Mouse (Mus musculus): ENCODE results near the gene Sulf2. TPM values are rescaled to one million over a fixed set of nuclear protein-coding genes. Genes with fewer than 3 reads are reported as not detected.

The Sulf2 gene
- polyA plus RNA-seq, 1 experiment: 25.8 TPM

- no peak overlapping the region for H3ac ChIP-seq (ENCODE audit: control insufficient read depth, insufficient read length, low read depth)
- no peaks in the 10 kb centered on the region for H3K79me3 ChIP-seq (ENCODE audit: low read depth)
- H3K36me3 ChIP-seq (ENCODE audit: control insufficient read depth, insufficient read depth): no peaks in the 10 kb centered on the region
- TF ChIP-seq MAX (IDR thresholded peaks at IDR 0.05) (no peak), MYOD1 (IDR thresholded peaks at IDR 0.05; ENCODE audit: control insufficient read depth, insufficient read length, low read depth) (no peak), CTCF (IDR thresholded peaks at IDR 0.05; ENCODE audit: control insufficient read depth, insufficient read depth, insufficient read length) (no peak), USF1 (IDR thresholded peaks at IDR 0.05; ENCODE audit: low read depth) (no peak), CEBPB (IDR thresholded peaks at IDR 0.05; ENCODE audit: low read depth) (no peak)
- H3K27me3 ChIP-seq (ENCODE audit: control insufficient read depth, insufficient read depth, insufficient read length): no peaks in the 10 kb centered on the region
- H3K79me2 ChIP-seq (ENCODE audit: control insufficient read depth, insufficient read depth): no peaks in the 10 kb centered on the region
- H3K4me3 ChIP-seq (ENCODE audit: insufficient read depth, poor library complexity, severe bottlenecking): no peak overlapping the region
Measured at GRCm38 (mm10) chr2:166163252-166163651, 7.8 kb upstream of the Sulf2 start.

- Histone ChIP-seq H3K79me3 (ENCODE audit: low read depth) (no peaks in the 10 kb centered on the region), H3K4me3 (ENCODE audit: insufficient read depth, poor library complexity, severe bottlenecking) (no peak overlapping the region), H3ac (ENCODE audit: control insufficient read depth, insufficient read length, low read depth) (no peak overlapping the region), H3K27me3 (ENCODE audit: control insufficient read depth, insufficient read depth, insufficient read length) (no peaks in the 10 kb centered on the region), H3K79me2 (ENCODE audit: control insufficient read depth, insufficient read depth) (no peaks in the 10 kb centered on the region), H3K36me3 (ENCODE audit: control insufficient read depth, insufficient read depth) (no peaks in the 10 kb centered on the region)
- TF ChIP-seq FOSL1 (IDR thresholded peaks at IDR 0.05; ENCODE audit: insufficient read depth, low read length, poor library complexity, severe bottlenecking): no peak
- no peak for TF ChIP-seq MAX (IDR thresholded peaks at IDR 0.05)
- TF ChIP-seq USF1 (IDR thresholded peaks at IDR 0.05; ENCODE audit: low read depth): no peak
- TF ChIP-seq MYOG (IDR thresholded peaks at IDR 0.05; ENCODE audit: control insufficient read depth, extremely low read depth, insufficient read length): no peak
- TF ChIP-seq MYOD1 (IDR thresholded peaks at IDR 0.05; ENCODE audit: control insufficient read depth, insufficient read length, low read depth): no peak
- TF ChIP-seq CEBPB (IDR thresholded peaks at IDR 0.05; ENCODE audit: low read depth): no peak
- no peak for TF ChIP-seq CTCF (IDR thresholded peaks at IDR 0.05; ENCODE audit: control insufficient read depth, insufficient read depth, insufficient read length)
Measured at GRCm38 (mm10) chr2:166162160-166162559, 6.7 kb upstream of the Sulf2 start.

GRCm38 (mm10) chr2:166159276-166159675 is 3.8 kb upstream of the Sulf2 start:
- Histone ChIP-seq H3K27me3 (ENCODE audit: control insufficient read depth, insufficient read depth, insufficient read length) (no peaks in the 10 kb centered on the region), H3K79me3 (ENCODE audit: low read depth) (no peaks in the 10 kb centered on the region), H3K36me3 (ENCODE audit: control insufficient read depth, insufficient read depth) (no peaks in the 10 kb centered on the region), H3K79me2 (ENCODE audit: control insufficient read depth, insufficient read depth) (no peaks in the 10 kb centered on the region), H3K4me3 (ENCODE audit: insufficient read depth, poor library complexity, severe bottlenecking) (no peak overlapping the region), H3ac (ENCODE audit: control insufficient read depth, insufficient read length, low read depth) (no peak overlapping the region)
- TF ChIP-seq MAX (IDR thresholded peaks at IDR 0.05): no peak
- TF ChIP-seq MYOD1 (IDR thresholded peaks at IDR 0.05; ENCODE audit: control insufficient read depth, insufficient read length, low read depth): no peak
- no peak for TF ChIP-seq CEBPB (IDR thresholded peaks at IDR 0.05; ENCODE audit: low read depth)
- no peak for TF ChIP-seq USF1 (IDR thresholded peaks at IDR 0.05; ENCODE audit: low read depth)
- TF ChIP-seq CTCF (IDR thresholded peaks at IDR 0.05; ENCODE audit: control insufficient read depth, insufficient read depth, insufficient read length): no peak
- TF ChIP-seq FOSL1 (IDR thresholded peaks at IDR 0.05; ENCODE audit: insufficient read depth, low read length, poor library complexity, severe bottlenecking): no peak
- TF ChIP-seq MYOG (IDR thresholded peaks at IDR 0.05; ENCODE audit: control insufficient read depth, extremely low read depth, insufficient read length): no peak

GRCm38 (mm10) chr2:166157767-166158561 is 2.5 kb upstream of the Sulf2 start:
- H3K79me2 ChIP-seq (ENCODE audit: control insufficient read depth, insufficient read depth): peaks cover 10% of the 10 kb centered on the region
- no peaks in the 10 kb centered on the region for H3K27me3 ChIP-seq (ENCODE audit: control insufficient read depth, insufficient read depth, insufficient read length)
- no peaks in the 10 kb centered on the region for H3K36me3 ChIP-seq (ENCODE audit: control insufficient read depth, insufficient read depth)
- H3ac ChIP-seq (ENCODE audit: control insufficient read depth, insufficient read length, low read depth): no peak overlapping the region
- TF ChIP-seq CTCF (IDR thresholded peaks at IDR 0.05; ENCODE audit: control insufficient read depth, insufficient read depth, insufficient read length): no peak
- no peak overlapping the region for H3K4me3 ChIP-seq (ENCODE audit: insufficient read depth, poor library complexity, severe bottlenecking)
- no peaks in the 10 kb centered on the region for H3K79me3 ChIP-seq (ENCODE audit: low read depth)

GRCm38 (mm10) chr2:166157144-166157543 is 1.7 kb upstream of the Sulf2 start:
- no peak overlapping the region for H3K4me3 ChIP-seq (ENCODE audit: insufficient read depth, poor library complexity, severe bottlenecking)
- H3K79me3 ChIP-seq (ENCODE audit: low read depth): no peaks in the 10 kb centered on the region
- H3K79me2 ChIP-seq (ENCODE audit: control insufficient read depth, insufficient read depth): peaks cover 15% of the 10 kb centered on the region
- no peaks in the 10 kb centered on the region for H3K27me3 ChIP-seq (ENCODE audit: control insufficient read depth, insufficient read depth, insufficient read length)
- H3ac ChIP-seq (ENCODE audit: control insufficient read depth, insufficient read length, low read depth): no peak overlapping the region
- TF ChIP-seq FOSL1 (IDR thresholded peaks at IDR 0.05; ENCODE audit: insufficient read depth, low read length, poor library complexity, severe bottlenecking): no peak
- TF ChIP-seq MYOG (IDR thresholded peaks at IDR 0.05; ENCODE audit: control insufficient read depth, extremely low read depth, insufficient read length): no peak
- no peak for TF ChIP-seq MYOD1 (IDR thresholded peaks at IDR 0.05; ENCODE audit: control insufficient read depth, insufficient read length, low read depth)
- no peak for TF ChIP-seq CEBPB (IDR thresholded peaks at IDR 0.05; ENCODE audit: low read depth)
- no peak for TF ChIP-seq CTCF (IDR thresholded peaks at IDR 0.05; ENCODE audit: control insufficient read depth, insufficient read depth, insufficient read length)
- TF ChIP-seq USF1 (IDR thresholded peaks at IDR 0.05; ENCODE audit: low read depth): no peak
- no peak for TF ChIP-seq MAX (IDR thresholded peaks at IDR 0.05)
- H3K36me3 ChIP-seq (ENCODE audit: control insufficient read depth, insufficient read depth): no peaks in the 10 kb centered on the region

- Histone ChIP-seq H3K79me3 (ENCODE audit: low read depth) (peaks cover 1% of the 10 kb centered on the region), H3K27me3 (ENCODE audit: control insufficient read depth, insufficient read depth, insufficient read length) (no peaks in the 10 kb centered on the region), H3K79me2 (ENCODE audit: control insufficient read depth, insufficient read depth) (peaks cover 19% of the 10 kb centered on the region), H3K36me3 (ENCODE audit: control insufficient read depth, insufficient read depth) (no peaks in the 10 kb centered on the region), H3K4me3 (ENCODE audit: insufficient read depth, poor library complexity, severe bottlenecking) (no peak overlapping the region), H3ac (ENCODE audit: control insufficient read depth, insufficient read length, low read depth) (no peak overlapping the region)
- TF ChIP-seq CTCF (IDR thresholded peaks at IDR 0.05; ENCODE audit: control insufficient read depth, insufficient read depth, insufficient read length): no peak
- no peak for TF ChIP-seq USF1 (IDR thresholded peaks at IDR 0.05; ENCODE audit: low read depth)
- TF ChIP-seq MYOG (IDR thresholded peaks at IDR 0.05; ENCODE audit: control insufficient read depth, extremely low read depth, insufficient read length): no peak
- TF ChIP-seq CEBPB (IDR thresholded peaks at IDR 0.05; ENCODE audit: low read depth): no peak
- no peak for TF ChIP-seq MAX (IDR thresholded peaks at IDR 0.05)
Measured at GRCm38 (mm10) chr2:166156122-166156521, 659 bp upstream of the Sulf2 start.

All from C2C12 (cell line).